ENCODE assay signal across 10 mouse cellular contexts in genomic region chr2:25970426-25970825, GRCm38 (mm10). TPM values are rescaled to one million over a fixed set of nuclear protein-coding genes. Genes with fewer than 3 reads are reported as not detected.
DNase-seq lines count a peak whose midpoint lies in the region; ATAC-seq and TF ChIP-seq lines count a peak whose summit lies in the region.
"Had no signal": no experiment of that assay in that cellular context is flagged by ENCODE, and none has a peak within 500 bp of the region (broad histone marks: within the 10 kb centered on the region; RNA-seq: fewer than 3 reads in every experiment).

No protein-coding gene starts in this region.

- DNase-seq in left cerebral cortex, adult 2 months (ENCODE audit: extremely low spot score in 1 of 2, low spot score in 2 of 2) = no peak
- DNase-seq in left cerebral cortex, adult 8-10 months (ENCODE audit: low spot score in 2 of 2) = no peak
- DNase-seq in MN1 (ENCODE audit: low spot score) (peak; percentile 23), adipocyte (ENCODE audit: low spot score) (no peak)
- peak; percentile 74 to 87 for DNase-seq in cerebellum, adult 2 months
- no peak for DNase-seq in frontal cortex, postnatal 14 days (ENCODE audit: low spot score in 2 of 2)
- DNase-seq in kidney, adult 9 months = no peak

- WGBS in cerebellum, adult 2 months = 4% methylated on average over 2 of the region's 2 CpGs
- 22% methylated on average over 2 of the region's 2 CpGs for WGBS in heart, embryonic 16.5 days

- peak; percentile 64; the same call in 1 of the 2 replicates for ATAC-seq in heart, embryonic 16.5 days (replicated peaks; ENCODE audit: extremely low read depth, insufficient read depth, low FRiP score)
- ATAC-seq: Patski had no signal

- H3K4me1 ChIP-seq in cerebellum, adult 2 months (ENCODE audit: control insufficient read depth, insufficient read depth, low read length) = peaks cover 45% of the 10 kb centered on the region
- H3K4me1 ChIP-seq in heart, embryonic 16.5 days (ENCODE audit: control insufficient read depth, insufficient read depth, low read length) = peaks cover 32% of the 10 kb centered on the region

- peak; percentile 10; the same call in 1 of the 2 replicates for TF ChIP-seq POLR2A in cerebellum, adult 2 months (IDR thresholded peaks at IDR 0.05; ENCODE audit: borderline replicate concordance, insufficient read depth, low read length)

- TF ChIP-seq CTCF in left cerebral cortex, adult 2 months (IDR thresholded peaks at IDR 0.05) = no peak
- peak; percentile 29; the same call in 1 of the 2 replicates for TF ChIP-seq CTCF in cerebellum, adult 2 months (IDR thresholded peaks at IDR 0.05; ENCODE audit: borderline replicate concordance, insufficient read depth, low read depth, low read length)

- H3K4me3 ChIP-seq in left cerebral cortex, adult 2 months = no peak overlapping the region
- H3K4me3 ChIP-seq in cerebellum, adult 2 months (replicated peaks; ENCODE audit: insufficient read depth, low read depth, low read length) = no peak overlapping the region
- no peak overlapping the region for H3K4me3 ChIP-seq in heart, embryonic 16.5 days (ENCODE audit: low read length)
- H3K4me3 ChIP-seq: lung, embryonic 15.5 days had no signal

- peak overlapping the region; percentile 26 for H3K4me2 ChIP-seq in heart, embryonic 16.5 days (ENCODE audit: low read depth, low read length)
- H3K4me2 ChIP-seq: lung, embryonic 15.5 days had no signal

- peak overlapping the region; percentile 32; the same call in 1 of the 2 replicates for H3K27ac ChIP-seq in left cerebral cortex, adult 2 months
- peak overlapping the region; percentile 90 for H3K27ac ChIP-seq in cerebellum, adult 2 months (ENCODE audit: insufficient read depth, low read length)
- H3K27ac ChIP-seq in heart, embryonic 16.5 days (ENCODE audit: low read length) = peak overlapping the region; percentile 86
- H3K27ac ChIP-seq: lung, embryonic 15.5 days had no signal

- H3K27me3 ChIP-seq in cerebellum, adult 2 months (ENCODE audit: control insufficient read depth, insufficient read depth, low read length) = no peaks in the 10 kb centered on the region
- H3K27me3 ChIP-seq in heart, embryonic 16.5 days (ENCODE audit: control insufficient read depth, insufficient read depth, low read length) = no peaks in the 10 kb centered on the region
- H3K27me3 ChIP-seq: lung, embryonic 15.5 days; Patski had no signal

- H3K36me3 ChIP-seq in heart, embryonic 16.5 days (ENCODE audit: control insufficient read depth, insufficient read depth) = peaks cover 9% of the 10 kb centered on the region

- H3K9ac ChIP-seq in heart, embryonic 16.5 days (ENCODE audit: low read length) = no peak overlapping the region; the same call in 1 of the 2 replicates
- H3K9ac ChIP-seq: lung, embryonic 15.5 days had no signal

- no peaks in the 10 kb centered on the region for H3K9me3 ChIP-seq in heart, embryonic 16.5 days (replicated peaks; ENCODE audit: control insufficient read depth, low read length)
- H3K9me3 ChIP-seq: lung, embryonic 15.5 days had no signal

- intact Hi-C loops in left cerebral cortex, adult 2 months (cut with DNase I) = no loop called here

RNA-seq across cellular contexts. Expression of gene Camsap1, which starts 12.7 kb away (rescaled TPM):
- total RNA-seq in left cerebral cortex, adult 2 months (2021) = 100 to 1,000 TPM; 150 to 159 TPM
- total RNA-seq in left cerebral cortex, adult 8-10 months (2022) = 100 to 1,000 TPM; 128 to 175 (median 144) TPM
- 35.7 and 39.7 TPM in 2 replicates for polyA plus RNA-seq in cerebellum, adult 2 months (2012; rRNA removed)
- polyA plus RNA-seq in heart, embryonic 16.5 days (2015; fragmentation: Nextera tagmentation; extraction: Ambion mirVana) = 6.0 and 8.9 TPM in 2 replicates

RNA-seq across cellular contexts. Expression of gene Ubac1, which starts 51.1 kb away (rescaled TPM):
- total RNA-seq in left cerebral cortex, adult 2 months (2021) = 10 to 100 TPM; 58.3 to 62.7 TPM
- 10 to 100 TPM; 46.1 to 64.4 (median 55.4) TPM for total RNA-seq in left cerebral cortex, adult 8-10 months (2022)
- 92.2 and 101 TPM in 2 replicates for polyA plus RNA-seq in cerebellum, adult 2 months (2012; rRNA removed)
- 114 and 116 TPM in 2 replicates for polyA plus RNA-seq in heart, embryonic 16.5 days (2015; fragmentation: Nextera tagmentation; extraction: Ambion mirVana)

Comparison
In these comparisons a context has a peak if more than half of its experiments do, and no peak if none do; other contexts are left out.
1. DNase-seq: peak in MN1 (single experiment) and cerebellum, adult 2 months (2 of 2); none in left cerebral cortex, adult 2 months (0 of 2), left cerebral cortex, adult 8-10 months (0 of 2), adipocyte (single experiment), frontal cortex, postnatal 14 days (0 of 2) and kidney, adult 9 months (single experiment).
2. H3K27ac ChIP-seq: peak in every context shown above with its lines; median percentile 90 in cerebellum, adult 2 months; 86 in heart, embryonic 16.5 days; 32 in left cerebral cortex, adult 2 months.